Mouse (Mus musculus): ENCODE measurements around the gene Trmt5.

GRCm38 (mm10) chr12:73230196-73230595 is 56.3 kb downstream of the Trmt5 start:
- TF ChIP-seq CTCF (conservative IDR thresholded peaks at IDR 0.05; ENCODE audit: low read length) (no peak), POU5F1 (IDR thresholded peaks at IDR 0.05; ENCODE audit: borderline replicate concordance, low read length) (no peak), NANOG (IDR thresholded peaks at IDR 0.05; ENCODE audit: borderline replicate concordance, low read length) (no peak)
